Mouse (Mus musculus) Patski (cell line): ENCODE measurements around the gene Dscaml1. TPM values are rescaled to one million over a fixed set of nuclear protein-coding genes. Genes with fewer than 3 reads are reported as not detected.

Experiments
- ATAC-seq: fragments of 100-300 bp; one replicate; pipeline ENCODE4 v1.8.0; 2021
- CTCF ChIA-PET: fragments of 350-600 bp; sonication (Branson Sonifier 250); formaldehyde crosslinking; loops from one replicate; lab custom pipeline; 2022; ENCODE audit warnings: inconsistent platforms; lab: Charles Lee
- POLR2A ChIA-PET: fragments of 350-600 bp; sonication (Branson Sonifier 250); formaldehyde crosslinking; loops from one replicate; lab custom pipeline; 2022; ENCODE audit warnings: antibody characterized with exemption, inconsistent platforms; lab: Charles Lee
- DNase-seq: peaks from one replicate; pipeline ENCODE4 v3.0.0-alpha.2; 2011; ENCODE audit warnings: low read depth, low spot score
- H3K27me3 ChIP-seq: fragments of 371-371 bp; one replicate; pipeline ENCODE4 v1.5.1; 2021
- CTCF ChIP-seq: fragments of 100-300 bp; IDR thresholded peaks from one replicate; pipeline ENCODE4 v1.5.1; 2021
- in situ Hi-C: fragments of 300-500 bp; cut with MboI; formaldehyde crosslinking; loops from 3 replicates; pipeline ENCODE4 v1.11.1; 2018; ENCODE audit warnings: low pct_unique_long_range_greater_than_20kb, mixed read lengths
- polyA plus RNA-seq: library from polyadenylated mRNA; unstranded; gene quantifications from one replicate; pipeline ENCODE4 v1.2.3, GENCODE M21; 2021

Gene Dscaml1
- 0.01 TPM for polyA plus RNA-seq

GRCm38 (mm10) chr9:45426456-45426855 lies at the start of gene Dscaml1:
Gene Dscaml1 (plus strand): TSS chr9:45426628.
- DNase-seq (no peak), ATAC-seq (no peak)
- TF ChIP-seq CTCF, result no peak
- ChIA-PET POLR2A (no interaction called here), CTCF (no interaction called here)
- H3K27me3 ChIP-seq, result peaks cover 28% of the 10 kb centered on the region
- in situ Hi-C loops, result no loop called here

- no peak for DNase-seq
- no peak for ATAC-seq
- CTCF ChIA-PET, result no interaction called here
- in situ Hi-C loops, result no loop called here
- TF ChIP-seq CTCF, result no peak
- POLR2A ChIA-PET, result no interaction called here
- peaks cover 41% of the 10 kb centered on the region for H3K27me3 ChIP-seq
Measured at GRCm38 (mm10) chr9:45376883-45377282, 49.5 kb upstream of the Dscaml1 start.

- in situ Hi-C loops, result loop anchor here (5.0 kb wide), 1 partner anchor 78 kb away; no protein-coding TSS in a partner anchor
- POLR2A ChIA-PET, result no interaction called here
- CTCF ChIA-PET, result interaction anchor here (1.3 kb wide), 1 partner anchor 8 kb away, joined by 3 read pairs; no protein-coding TSS in a partner anchor
- no peak for TF ChIP-seq CTCF
- DNase-seq, result no peak
- no peak for ATAC-seq
- peaks cover 60% of the 10 kb centered on the region for H3K27me3 ChIP-seq
Measured at GRCm38 (mm10) chr9:45380411-45381251, 45.8 kb upstream of the Dscaml1 start.

GRCm38 (mm10) chr9:45382336-45382735 lies 44.1 kb upstream of the Dscaml1 start:
- no peak for DNase-seq
- POLR2A ChIA-PET, result interaction anchor here (0.6 kb wide), 1 partner anchor 13 kb away, joined by 3 read pairs; no protein-coding TSS in a partner anchor
- ATAC-seq, result no peak
- TF ChIP-seq CTCF, result no peak
- CTCF ChIA-PET, result no interaction called here
- in situ Hi-C loops, result loop anchor here (5.0 kb wide), 1 partner anchor 80 kb away; no protein-coding TSS in a partner anchor
- peaks cover 59% of the 10 kb centered on the region for H3K27me3 ChIP-seq

GRCm38 (mm10) chr9:45382834-45383233 lies 43.6 kb upstream of the Dscaml1 start:
- ATAC-seq, result no peak
- in situ Hi-C loops, result loop anchor here (5.0 kb wide), 1 partner anchor 81 kb away; no protein-coding TSS in a partner anchor
- DNase-seq, result no peak
- ChIA-PET CTCF (no interaction called here), POLR2A (interaction anchor here (0.6 kb wide), 1 partner anchor 14 kb away, joined by 3 read pairs; no protein-coding TSS in a partner anchor)
- peaks cover 57% of the 10 kb centered on the region for H3K27me3 ChIP-seq
- no peak for TF ChIP-seq CTCF

GRCm38 (mm10) chr9:45383883-45384282 lies 42.5 kb upstream of the Dscaml1 start:
- ChIA-PET CTCF (no interaction called here), POLR2A (no interaction called here)
- in situ Hi-C loops, result loop anchor here (5.0 kb wide), 1 partner anchor 82 kb away; no protein-coding TSS in a partner anchor
- no peak for ATAC-seq
- no peak for DNase-seq
- TF ChIP-seq CTCF, result no peak
- H3K27me3 ChIP-seq, result peaks cover 48% of the 10 kb centered on the region

DNA sequence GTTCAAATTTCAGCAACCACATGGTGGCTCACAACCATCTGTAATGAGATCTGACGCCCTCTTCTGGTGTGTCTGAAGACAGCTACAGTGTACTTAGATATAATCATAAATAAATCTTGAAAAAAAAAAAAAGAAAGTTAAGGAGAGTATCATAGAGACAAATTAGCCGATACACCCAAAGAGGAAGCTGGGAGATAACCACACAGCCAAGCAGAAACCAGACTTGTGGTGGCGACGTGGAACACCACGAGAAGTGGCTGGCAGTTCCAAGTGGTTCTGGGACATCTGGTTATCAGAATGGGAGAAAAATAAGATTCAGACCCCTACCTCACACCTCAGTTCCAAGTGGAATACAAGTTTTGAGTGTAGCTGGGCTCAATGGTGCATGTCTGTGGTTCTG lies 39.7 kb upstream of the Dscaml1 start:
- ATAC-seq (no peak), DNase-seq (no peak)
- ChIA-PET CTCF (no interaction called here), POLR2A (no interaction called here)
- peaks cover 28% of the 10 kb centered on the region for H3K27me3 ChIP-seq
- TF ChIP-seq CTCF, result no peak
- in situ Hi-C loops, result loop anchor here (5.0 kb wide), 1 partner anchor 164 kb away; no protein-coding TSS in a partner anchor

DNA sequence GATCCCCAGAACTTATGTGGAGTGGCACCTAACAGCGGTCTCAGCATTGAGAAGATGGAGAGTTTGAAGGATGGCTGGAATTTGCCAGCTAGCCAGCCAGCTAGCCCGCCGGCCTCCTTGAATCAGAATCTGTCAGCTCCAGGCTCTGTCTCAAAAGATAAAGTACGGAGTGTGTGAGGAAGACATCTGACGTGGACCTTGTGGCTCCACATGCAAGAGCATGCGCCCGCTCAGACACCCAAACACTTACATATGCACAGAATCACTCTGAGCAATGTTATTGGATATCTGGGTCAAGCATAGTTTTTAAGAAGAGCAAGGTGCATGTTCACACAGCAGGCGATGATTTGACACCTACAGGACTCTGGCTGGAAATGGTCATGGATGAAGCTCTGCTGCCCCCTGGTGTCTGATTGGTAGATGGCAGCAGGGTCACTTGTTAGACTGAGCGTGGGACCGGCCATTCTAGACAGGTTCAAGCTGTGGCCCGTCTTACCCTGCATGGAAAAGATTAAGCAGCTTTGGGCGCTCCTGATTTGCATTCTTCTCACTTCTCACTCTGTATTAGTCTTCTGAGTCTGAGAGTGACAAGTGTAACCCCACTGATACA lies 37.9 kb upstream of the Dscaml1 start:
- TF ChIP-seq CTCF, result peak; percentile 87
- no peak for ATAC-seq
- DNase-seq, result no peak
- H3K27me3 ChIP-seq, result peaks cover 18% of the 10 kb centered on the region
- ChIA-PET CTCF (interaction anchor here (0.8 to 1.4 kb wide), 7 partner anchors 8 to 89 kb away, joined by 3 to 5 read pairs (median 3); no protein-coding TSS in a partner anchor), POLR2A (no interaction called here)
- in situ Hi-C loops, result loop anchor here (5.0 kb wide), 1 partner anchor 166 kb away; no protein-coding TSS in a partner anchor

- DNase-seq (no peak), ATAC-seq (no peak)
- ChIA-PET CTCF (interaction anchor here (1.0 to 1.4 kb wide), 2 partner anchors 12 to 90 kb away, joined by 3 to 5 read pairs; no protein-coding TSS in a partner anchor), POLR2A (no interaction called here)
- H3K27me3 ChIP-seq, result peaks cover 12% of the 10 kb centered on the region
- no peak for TF ChIP-seq CTCF
- in situ Hi-C loops, result loop anchor here (5.0 kb wide), 1 partner anchor 167 kb away; no protein-coding TSS in a partner anchor
Measured at GRCm38 (mm10) chr9:45389596-45389995, 36.8 kb upstream of the Dscaml1 start.

- peaks cover 12% of the 10 kb centered on the region for H3K27me3 ChIP-seq
- DNase-seq (no peak), ATAC-seq (no peak)
- TF ChIP-seq CTCF, result no peak
- ChIA-PET CTCF (no interaction called here), POLR2A (no interaction called here)
- in situ Hi-C loops, result no loop called here
Measured at GRCm38 (mm10) chr9:45391299-45391698, 35.1 kb upstream of the Dscaml1 start.
